Mouse (Mus musculus) limb, embryonic 11.5 days (tissue): ENCODE measurements around the gene Acap1. TPM values are rescaled to one million over a fixed set of nuclear protein-coding genes. Genes with fewer than 3 reads are reported as not detected.

ENCODE experiments used
- ATAC-seq: fragments of 200-750 bp; cut with Nextera tagmentation; 2 replicates; pipeline ENCODE4 v1.8.0; 2017; ENCODE audit warnings: low read depth; ENCODE audit not compliant: insufficient number of reproducible peaks, low FRiP score, low TSS enrichment
- DNase-seq: peaks from one replicate; pipeline ENCODE4 v3.0.0-alpha.2; 2015; ENCODE audit warnings: low spot score
- H3K27ac ChIP-seq: fragments of 300-500 bp; sonication (generic); replicated peaks from 2 replicates; pipeline ENCODE4 v1.5.1; 2014; ENCODE audit warnings: low read depth, mild to moderate bottlenecking, low read length
- H3K27me3 ChIP-seq: fragments of 300-500 bp; sonication (generic); 2 replicates; pipeline ENCODE4 v1.6.1; 2014; ENCODE audit warnings: mild to moderate bottlenecking, low read length, mixed read lengths; ENCODE audit not compliant: control insufficient read depth, insufficient read depth
- H3K36me3 ChIP-seq: fragments of 300-500 bp; sonication (generic); 2 replicates; pipeline ENCODE4 v1.6.1; 2014; ENCODE audit warnings: mild to moderate bottlenecking, low read length, moderate library complexity, mixed read lengths; ENCODE audit not compliant: control insufficient read depth, insufficient read depth
- H3K4me1 ChIP-seq: fragments of 300-500 bp; sonication (generic); 2 replicates; pipeline ENCODE4 v1.6.1; 2014; ENCODE audit warnings: low read length, mixed read lengths; ENCODE audit not compliant: control insufficient read depth, insufficient read depth
- H3K4me2 ChIP-seq: fragments of 300-500 bp; sonication (generic); 2 replicates; pipeline ENCODE4 v1.6.1; 2014; ENCODE audit warnings: low read depth, mild to moderate bottlenecking, moderate library complexity; ENCODE audit not compliant: severe bottlenecking
- H3K4me3 ChIP-seq: fragments of 300-500 bp; sonication (generic); 2 replicates; pipeline ENCODE4 v1.5.1; 2014; ENCODE audit warnings: low read depth, low read length
- H3K9ac ChIP-seq: fragments of 300-500 bp; sonication (generic); 2 replicates; pipeline ENCODE4 v1.6.1; 2014; ENCODE audit warnings: mild to moderate bottlenecking, low read length
- H3K9me3 ChIP-seq: fragments of 300-500 bp; sonication (generic); 2 replicates; pipeline ENCODE4 v1.6.1; 2016; ENCODE audit warnings: low read length; ENCODE audit not compliant: control insufficient read depth
- WGBS: fragments of 180-500 bp; shearing (Covaris S2); extraction: QIAGEN DNeasy Blood & Tissue Kit; methylation state at CpG from one replicate; pipeline ENCODE4 v1.1.7; 2014; 5-methylcytosine and 5-hydroxymethylcytosine counted together
- polyA plus RNA-seq: library from polyadenylated mRNA; unstranded; fragments of >200 nt; fragmentation: Nextera tagmentation; extraction: Ambion mirVana; gene quantifications from 2 replicates; pipeline ENCODE4 v1.2.1, GENCODE M21; 2014

The Acap1 gene
- polyA plus RNA-seq, 1 experiment from 2014 or later: 0.72 TPM

- WGBS: 93% methylated on average over 6 of the region's 6 CpGs
- H3K9ac ChIP-seq: no peak overlapping the region
- H3K4me3 ChIP-seq: no peak overlapping the region; the same call in 1 of the 2 replicates
- no peaks in the 10 kb centered on the region for H3K36me3 ChIP-seq
- ATAC-seq (no peak), DNase-seq (no peak)
- peaks cover 12% of the 10 kb centered on the region for H3K4me1 ChIP-seq
- H3K27me3 ChIP-seq: no peaks in the 10 kb centered on the region
- H3K27ac ChIP-seq: no peak overlapping the region
- H3K9me3 ChIP-seq: no peaks in the 10 kb centered on the region
- peak overlapping the region; percentile 83; the same call in 1 of the 2 replicates for H3K4me2 ChIP-seq
Measured at GRCm38 (mm10) chr11:69878952-69879351, 16.4 kb downstream of the Acap1 start.

GRCm38 (mm10) chr11:69878399-69878798, 16.9 kb downstream of the Acap1 start:
- 80% methylated on average over 3 of the region's 3 CpGs for WGBS
- H3K4me1 ChIP-seq: peaks cover 12% of the 10 kb centered on the region
- no peak overlapping the region for H3K9ac ChIP-seq
- DNase-seq (no peak), ATAC-seq (no peak)
- H3K4me2 ChIP-seq: 0 out of 2 replicates have a peak overlapping the region, but pooled peaks have one; percentile 2
- no peaks in the 10 kb centered on the region for H3K9me3 ChIP-seq
- no peaks in the 10 kb centered on the region for H3K36me3 ChIP-seq
- no peak overlapping the region for H3K4me3 ChIP-seq
- no peaks in the 10 kb centered on the region for H3K27me3 ChIP-seq
- no peak overlapping the region for H3K27ac ChIP-seq

- Histone ChIP-seq H3K36me3 (no peaks in the 10 kb centered on the region), H3K4me2 (peak within 1 kb of the TSS; percentile 26; the same call in 1 of the 2 replicates), H3K4me1 (peaks cover 12% of the 10 kb centered on the region), H3K27ac (no peak within 1 kb of the TSS), H3K4me3 (no peak within 1 kb of the TSS), H3K9me3 (no peaks in the 10 kb centered on the region), H3K27me3 (no peaks in the 10 kb centered on the region), H3K9ac (no peak within 1 kb of the TSS)
- ATAC-seq (no peak), DNase-seq (no peak)
- 91% methylated on average over 11 of the region's 11 CpGs for WGBS
Measured at GRCm38 (mm10) chr11:69877878-69878277, 17.5 kb downstream of the Acap1 start, which contains the start of gene Tmem95. Gene Tmem95 (minus strand): TSS chr11:69878018.

GRCm38 (mm10) chr11:69876867-69877266, 18.5 kb downstream of the Acap1 start:
- 7% methylated on average over 12 of the region's 12 CpGs for WGBS
- H3K4me2 ChIP-seq: peak overlapping the region; percentile 26; the same call in 1 of the 2 replicates
- H3K9ac ChIP-seq: no peak overlapping the region
- H3K27ac ChIP-seq: no peak overlapping the region
- ATAC-seq (no peak), DNase-seq (peak; percentile 91)
- H3K9me3 ChIP-seq: no peaks in the 10 kb centered on the region
- no peaks in the 10 kb centered on the region for H3K36me3 ChIP-seq
- H3K4me1 ChIP-seq: peaks cover 12% of the 10 kb centered on the region
- no peaks in the 10 kb centered on the region for H3K27me3 ChIP-seq
- H3K4me3 ChIP-seq: no peak overlapping the region

- Histone ChIP-seq H3K4me1 (peaks cover 12% of the 10 kb centered on the region), H3K36me3 (no peaks in the 10 kb centered on the region), H3K4me2 (no peak overlapping the region), H3K9me3 (no peaks in the 10 kb centered on the region), H3K27me3 (no peaks in the 10 kb centered on the region), H3K9ac (0 out of 2 replicates have a peak overlapping the region, but pooled peaks have one; percentile 12), H3K27ac (0 out of 2 replicates have a peak overlapping the region, but pooled peaks have one; percentile 8), H3K4me3 (no peak overlapping the region)
- WGBS: 66% methylated on average over 7 of the region's 7 CpGs
- no peak for DNase-seq
- no peak for ATAC-seq
Measured at GRCm38 (mm10) chr11:69876186-69876585, 19.2 kb downstream of the Acap1 start.

GRCm38 (mm10) chr11:69872451-69872850, 22.9 kb downstream of the Acap1 start:
- no peaks in the 10 kb centered on the region for H3K9me3 ChIP-seq
- no peaks in the 10 kb centered on the region for H3K4me1 ChIP-seq
- H3K27ac ChIP-seq: no peak overlapping the region
- no peak overlapping the region for H3K4me3 ChIP-seq
- ATAC-seq (no peak), DNase-seq (no peak)
- no peaks in the 10 kb centered on the region for H3K27me3 ChIP-seq
- H3K9ac ChIP-seq: no peak overlapping the region
- WGBS: 70% methylated on average over 4 of the region's 4 CpGs
- H3K36me3 ChIP-seq: no peaks in the 10 kb centered on the region
- no peak overlapping the region for H3K4me2 ChIP-seq

- Histone ChIP-seq H3K36me3 (no peaks in the 10 kb centered on the region), H3K4me3 (no peak overlapping the region), H3K27ac (no peak overlapping the region), H3K4me2 (no peak overlapping the region), H3K4me1 (no peaks in the 10 kb centered on the region), H3K27me3 (no peaks in the 10 kb centered on the region), H3K9ac (no peak overlapping the region), H3K9me3 (no peaks in the 10 kb centered on the region)
- ATAC-seq (no peak), DNase-seq (no peak)
- WGBS: 89% methylated on average over 7 of the region's 7 CpGs
Measured at GRCm38 (mm10) chr11:69871822-69872221, 23.5 kb downstream of the Acap1 start.

GRCm38 (mm10) chr11:69870289-69871069, 24.9 kb downstream of the Acap1 start:
- ATAC-seq: no peak
- H3K4me3 ChIP-seq: no peak overlapping the region
- no peaks in the 10 kb centered on the region for H3K36me3 ChIP-seq
- H3K9ac ChIP-seq: no peak overlapping the region
- WGBS: 91% methylated on average over 2 of the region's 2 CpGs
- H3K27ac ChIP-seq: no peak overlapping the region
- H3K9me3 ChIP-seq: no peaks in the 10 kb centered on the region
- no peaks in the 10 kb centered on the region for H3K4me1 ChIP-seq
- no peaks in the 10 kb centered on the region for H3K27me3 ChIP-seq
- H3K4me2 ChIP-seq: no peak overlapping the region
- no peak for DNase-seq
